ENCODE assay signal across 8 mouse cellular contexts in genomic region chr19:8954171-8954570, GRCm38 (mm10). TPM values are rescaled to one million over a fixed set of nuclear protein-coding genes. Genes with fewer than 3 reads are reported as not detected.
A peak's percentile ranks its signal among the peaks of the same experiment; 100 is the strongest.
DNase-seq lines count a peak whose midpoint lies in the region; ATAC-seq lines count a peak whose summit lies in the region.

No protein-coding gene starts in this region.

- peaks cover 19% of the 10 kb centered on the region for H3K4me1 ChIP-seq in lung, embryonic 15.5 days
- peaks cover 26% of the 10 kb centered on the region for H3K4me1 ChIP-seq in embryonic facial prominence, embryonic 10.5 days
- H3K4me1 ChIP-seq in intestine, embryonic 15.5 days (replicated peaks): peaks cover 10% of the 10 kb centered on the region
- H3K4me1 ChIP-seq in neural tube, embryonic 14.5 days (ENCODE audit: control insufficient read depth, insufficient read depth, low read length): peaks cover 18% of the 10 kb centered on the region

- H3K27me3 ChIP-seq in lung, embryonic 15.5 days: no peaks in the 10 kb centered on the region
- no peaks in the 10 kb centered on the region for H3K27me3 ChIP-seq in embryonic facial prominence, embryonic 10.5 days (replicated peaks; ENCODE audit: low read depth, poor library complexity, severe bottlenecking)
- no peaks in the 10 kb centered on the region for H3K27me3 ChIP-seq in intestine, embryonic 15.5 days (replicated peaks)
- H3K27me3 ChIP-seq in neural tube, embryonic 14.5 days (ENCODE audit: control insufficient read depth, insufficient read depth, low read length): no peaks in the 10 kb centered on the region

- ATAC-seq in lung, embryonic 15.5 days (ENCODE audit: borderline replicate concordance, extremely low read depth, low FRiP score, low TSS enrichment): no peak
- 0 out of 2 replicates have a peak, but pooled peaks have one; percentile 1 for ATAC-seq in intestine, embryonic 15.5 days
- ATAC-seq in neural tube, embryonic 14.5 days (ENCODE audit: low read depth): no peak

- H3K9ac ChIP-seq in lung, embryonic 15.5 days: peak overlapping the region; percentile 57
- H3K9ac ChIP-seq in intestine, embryonic 15.5 days: peak overlapping the region; percentile 65
- H3K9ac ChIP-seq in neural tube, embryonic 14.5 days (replicated peaks; ENCODE audit: low read depth, low read length): peak overlapping the region; percentile 58

- DNase-seq in lung, postnatal 14 days: no peak
- no peak for DNase-seq in embryonic facial prominence, embryonic 10.5 days (ENCODE audit: low spot score)
- DNase-seq in embryo, embryonic 10 days (ENCODE audit: low spot score): no peak
- DNase-seq in layer of hippocampus, adult 9-10 months (ENCODE audit: low spot score): no peak
- DNase-seq in left cerebral cortex, adult 8-10 months (ENCODE audit: low spot score in 2 of 2): no peak

- H3K9me3 ChIP-seq in lung, embryonic 15.5 days: no peaks in the 10 kb centered on the region
- H3K9me3 ChIP-seq in embryonic facial prominence, embryonic 10.5 days: no peaks in the 10 kb centered on the region
- no peaks in the 10 kb centered on the region for H3K9me3 ChIP-seq in intestine, embryonic 15.5 days
- no peaks in the 10 kb centered on the region for H3K9me3 ChIP-seq in neural tube, embryonic 14.5 days (ENCODE audit: control insufficient read depth, low read length)

- 10% methylated on average over 9 of the region's 9 CpGs for WGBS in lung, embryonic 15.5 days
- 7% methylated on average over 9 of the region's 9 CpGs for WGBS in embryonic facial prominence, embryonic 10.5 days
- WGBS in intestine, embryonic 15.5 days: 7% methylated on average over 9 of the region's 9 CpGs
- WGBS in neural tube, embryonic 14.5 days: 8% methylated on average over 9 of the region's 9 CpGs

- H3K4me3 ChIP-seq in lung, embryonic 15.5 days: peak overlapping the region; percentile 63
- H3K4me3 ChIP-seq in embryonic facial prominence, embryonic 10.5 days: peak overlapping the region; percentile 88
- H3K4me3 ChIP-seq in intestine, embryonic 15.5 days (replicated peaks): peak overlapping the region; percentile 70
- H3K4me3 ChIP-seq in neural tube, embryonic 14.5 days (ENCODE audit: low read depth, low read length): peak overlapping the region; percentile 84

- H3K27ac ChIP-seq in lung, embryonic 15.5 days: peak overlapping the region; percentile 66
- peak overlapping the region; percentile 87 for H3K27ac ChIP-seq in embryonic facial prominence, embryonic 10.5 days (replicated peaks)
- H3K27ac ChIP-seq in intestine, embryonic 15.5 days: peak overlapping the region; percentile 81
- peak overlapping the region; percentile 65 for H3K27ac ChIP-seq in neural tube, embryonic 14.5 days (ENCODE audit: low read depth, low read length)

- H3K4me2 ChIP-seq in lung, embryonic 15.5 days: peak overlapping the region; percentile 64
- peak overlapping the region; percentile 75 for H3K4me2 ChIP-seq in intestine, embryonic 15.5 days (replicated peaks)
- H3K4me2 ChIP-seq in neural tube, embryonic 14.5 days (ENCODE audit: low read depth, low read length): peak overlapping the region; percentile 91

- peaks cover 58% of the 10 kb centered on the region for H3K36me3 ChIP-seq in lung, embryonic 15.5 days
- H3K36me3 ChIP-seq in embryonic facial prominence, embryonic 10.5 days (replicated peaks): peaks cover 80% of the 10 kb centered on the region
- peaks cover 23% of the 10 kb centered on the region for H3K36me3 ChIP-seq in intestine, embryonic 15.5 days
- peaks cover 26% of the 10 kb centered on the region for H3K36me3 ChIP-seq in neural tube, embryonic 14.5 days (ENCODE audit: control insufficient read depth, insufficient read depth, low read length)

RNA-seq across cellular contexts. Expression of gene Tut1, which starts 0.5 kb away (rescaled TPM):
- 28.4 and 29.7 TPM in 2 replicates for polyA plus RNA-seq in lung, embryonic 15.5 days (2015; fragmentation: Nextera tagmentation; extraction: Ambion mirVana)
- polyA plus RNA-seq in embryonic facial prominence, embryonic 10.5 days (2016; fragmentation: Nextera tagmentation; extraction: Ambion mirVana): 45.2 and 47.8 TPM in 2 replicates
- 29.7 and 30.4 TPM in 2 replicates for polyA plus RNA-seq in intestine, embryonic 15.5 days (2015; fragmentation: Nextera tagmentation; extraction: Ambion mirVana)
- 20.4 and 25.3 TPM in 2 replicates for polyA plus RNA-seq in neural tube, embryonic 14.5 days (2014; fragmentation: Nextera tagmentation; extraction: Ambion mirVana)
- total RNA-seq in left cerebral cortex, adult 8-10 months (2022): 10 to 100 TPM; 20.5 to 26.0 (median 22.1) TPM

RNA-seq across cellular contexts. Expression of gene Mta2, which starts 12.5 kb away (rescaled TPM):
- 165 and 173 TPM in 2 replicates for polyA plus RNA-seq in lung, embryonic 15.5 days (2015; fragmentation: Nextera tagmentation; extraction: Ambion mirVana)
- polyA plus RNA-seq in embryonic facial prominence, embryonic 10.5 days (2016; fragmentation: Nextera tagmentation; extraction: Ambion mirVana): 212 and 216 TPM in 2 replicates
- 130 and 139 TPM in 2 replicates for polyA plus RNA-seq in intestine, embryonic 15.5 days (2015; fragmentation: Nextera tagmentation; extraction: Ambion mirVana)
- 29.1 and 33.7 TPM in 2 replicates for polyA plus RNA-seq in neural tube, embryonic 14.5 days (2014; fragmentation: Nextera tagmentation; extraction: Ambion mirVana)
- 10 to 100 TPM; 46.8 to 53.8 (median 50.4) TPM for total RNA-seq in left cerebral cortex, adult 8-10 months (2022)

RNA-seq across cellular contexts. Expression of gene Eef1g, which starts 12.7 kb away (rescaled TPM):
- polyA plus RNA-seq in lung, embryonic 15.5 days (2015; fragmentation: Nextera tagmentation; extraction: Ambion mirVana): 420 and 427 TPM in 2 replicates
- polyA plus RNA-seq in embryonic facial prominence, embryonic 10.5 days (2016; fragmentation: Nextera tagmentation; extraction: Ambion mirVana): 550 and 554 TPM in 2 replicates
- 436 and 453 TPM in 2 replicates for polyA plus RNA-seq in intestine, embryonic 15.5 days (2015; fragmentation: Nextera tagmentation; extraction: Ambion mirVana)
- polyA plus RNA-seq in neural tube, embryonic 14.5 days (2014; fragmentation: Nextera tagmentation; extraction: Ambion mirVana): 297 and 333 TPM in 2 replicates
- 100 to 1,000 TPM; 224 to 271 (median 243) TPM for total RNA-seq in left cerebral cortex, adult 8-10 months (2022)

RNA-seq across cellular contexts. Expression of gene Eml3, which starts 24.8 kb away (rescaled TPM):
- polyA plus RNA-seq in lung, embryonic 15.5 days (2015; fragmentation: Nextera tagmentation; extraction: Ambion mirVana): 30.8 and 35.6 TPM in 2 replicates
- 28.9 and 30.1 TPM in 2 replicates for polyA plus RNA-seq in embryonic facial prominence, embryonic 10.5 days (2016; fragmentation: Nextera tagmentation; extraction: Ambion mirVana)
- 24.2 and 28.4 TPM in 2 replicates for polyA plus RNA-seq in intestine, embryonic 15.5 days (2015; fragmentation: Nextera tagmentation; extraction: Ambion mirVana)
- polyA plus RNA-seq in neural tube, embryonic 14.5 days (2014; fragmentation: Nextera tagmentation; extraction: Ambion mirVana): 6.2 and 8.7 TPM in 2 replicates
- total RNA-seq in left cerebral cortex, adult 8-10 months (2022): 10 to 100 TPM; 12.6 to 15.3 (median 13.8) TPM

RNA-seq across cellular contexts. Expression of gene Rom1, which starts 25.0 kb away (rescaled TPM):
- 2.7 and 2.8 TPM in 2 replicates for polyA plus RNA-seq in lung, embryonic 15.5 days (2015; fragmentation: Nextera tagmentation; extraction: Ambion mirVana)
- polyA plus RNA-seq in embryonic facial prominence, embryonic 10.5 days (2016; fragmentation: Nextera tagmentation; extraction: Ambion mirVana): 3.1 and 3.8 TPM in 2 replicates
- 2.7 and 3.3 TPM in 2 replicates for polyA plus RNA-seq in intestine, embryonic 15.5 days (2015; fragmentation: Nextera tagmentation; extraction: Ambion mirVana)
- polyA plus RNA-seq in neural tube, embryonic 14.5 days (2014; fragmentation: Nextera tagmentation; extraction: Ambion mirVana): 1.1 and 1.7 TPM in 2 replicates
- total RNA-seq in left cerebral cortex, adult 8-10 months (2022): 10 to 100 TPM in 1 of 4 experiments, 1 to 10 TPM in 3; 7.9 to 10.1 (median 8.9) TPM
